21 mouse cellular contexts compared by ENCODE assay signal in the genomic region with DNA sequence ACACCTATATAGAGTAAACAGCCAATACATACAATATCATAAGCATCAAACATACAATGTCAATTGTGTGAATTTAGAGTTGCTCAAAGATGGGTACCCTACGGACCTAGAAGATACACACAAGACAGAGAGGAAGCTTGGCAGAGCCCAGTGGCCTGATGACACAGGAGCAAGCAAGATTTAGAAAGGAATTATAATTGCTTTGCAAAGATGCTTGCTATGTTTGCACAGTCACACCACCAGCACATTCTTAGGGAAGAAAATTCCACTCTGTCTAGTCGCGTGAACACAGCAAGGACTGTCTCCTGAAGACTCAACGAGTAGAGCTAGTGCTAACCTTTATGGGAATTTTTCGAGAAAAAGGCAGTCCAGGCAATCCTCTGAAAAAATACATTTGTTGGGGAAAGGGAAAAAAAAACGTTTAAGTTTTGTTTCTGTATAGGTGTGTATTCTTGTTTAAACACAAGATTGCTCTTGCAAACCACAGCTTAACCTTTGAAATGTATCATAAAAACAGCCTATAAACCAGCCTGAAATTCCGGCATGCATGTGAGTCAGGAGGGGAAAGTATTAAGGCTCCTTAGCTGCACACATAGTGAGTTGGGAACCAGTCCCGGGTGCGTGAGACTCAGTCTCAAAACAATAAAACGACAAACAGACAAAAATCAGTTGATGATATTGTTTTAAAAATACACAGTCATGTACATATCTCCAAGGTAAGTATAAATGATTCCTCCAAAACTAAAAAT. TPM values are rescaled to one million over a fixed set of nuclear protein-coding genes. Genes with fewer than 3 reads are reported as not detected.
A peak's percentile ranks its signal among the peaks of the same experiment; 100 is the strongest.
DNase-seq lines count a peak whose midpoint lies in the region; ATAC-seq and TF ChIP-seq lines count a peak whose summit lies in the region.
"Had no signal": no experiment of that assay in that cellular context is flagged by ENCODE, and none has a peak within 500 bp of the region (broad histone marks: within the 10 kb centered on the region; RNA-seq: fewer than 3 reads in every experiment).

No protein-coding gene starts in this region.

- no peaks in the 10 kb centered on the region for H3K9me3 ChIP-seq in intestine, embryonic 15.5 days
- H3K9me3 ChIP-seq in intestine, postnatal 0 days (ENCODE audit: control insufficient read depth): no peaks in the 10 kb centered on the region
- H3K9me3 ChIP-seq: embryonic facial prominence, embryonic 12.5 days; forebrain, embryonic 13.5 days; forebrain, embryonic 15.5 days had no signal

- DNase-seq in Muller cell, postnatal 12 days (ENCODE audit: inconsistent ontology term): peak; percentile 19
- DNase-seq in Patski (ENCODE audit: low read depth, low spot score): no peak
- no peak for DNase-seq in kidney, postnatal 14 days
- DNase-seq in right cerebral cortex, postnatal 4 days: no peak
- no peak for DNase-seq in heart, postnatal 14 days
- DNase-seq in left cerebral cortex, postnatal 25 days (ENCODE audit: low spot score in 2 of 2): no peak
- DNase-seq: adrenal gland, adult 2 months; adrenal gland, postnatal 10 days; adrenal gland, postnatal 36 days; cerebellum, adult 11-12 months; cerebellum, adult 2 months; cerebellum, adult 9-10 months; cerebellum, postnatal 10 days; cerebellum, postnatal 25 days; forebrain, postnatal 0 days had no signal

- H3K4me3 ChIP-seq in intestine, embryonic 15.5 days (replicated peaks): no peak overlapping the region
- no peak overlapping the region for H3K4me3 ChIP-seq in intestine, postnatal 0 days (ENCODE audit: low read depth, low read length)
- H3K4me3 ChIP-seq: embryonic facial prominence, embryonic 10.5 days; embryonic facial prominence, embryonic 12.5 days; forebrain, embryonic 13.5 days; forebrain, embryonic 15.5 days had no signal

- no peak overlapping the region for H3K9ac ChIP-seq in intestine, embryonic 15.5 days
- no peak overlapping the region for H3K9ac ChIP-seq in intestine, postnatal 0 days (ENCODE audit: low read depth, low read length)
- H3K9ac ChIP-seq: embryonic facial prominence, embryonic 12.5 days; forebrain, embryonic 13.5 days; forebrain, embryonic 15.5 days; forebrain, postnatal 0 days had no signal

- POLR2A ChIA-PET in Patski (lab: Charles Lee): interaction anchor here (0.7 to 1.7 kb wide), 2 partner anchors 9 to 41 kb away, joined by 4 to 5 read pairs; no protein-coding TSS in a partner anchor

- CTCF ChIA-PET in Patski (lab: Charles Lee): interaction anchor here (0.8 to 2.6 kb wide), 8 partner anchors 9 to 75 kb away, joined by 3 to 19 read pairs (median 6); partner anchors contain the start of gene Parm1

- peak; percentile 94 for ATAC-seq in Patski
- peak; percentile 82 for ATAC-seq in intestine, embryonic 15.5 days
- ATAC-seq in intestine, postnatal 0 days: peak; percentile 33; the same call in 1 of the 2 replicates
- ATAC-seq: forebrain, embryonic 13.5 days; forebrain, embryonic 15.5 days; forebrain, postnatal 0 days had no signal

- WGBS in intestine, embryonic 15.5 days: 57% methylated on average over 10 of the region's 10 CpGs
- 37% methylated on average over 10 of the region's 10 CpGs for WGBS in intestine, postnatal 0 days

- H3K27me3 ChIP-seq in Patski: no peaks in the 10 kb centered on the region
- H3K27me3 ChIP-seq in intestine, embryonic 15.5 days (replicated peaks): no peaks in the 10 kb centered on the region
- no peaks in the 10 kb centered on the region for H3K27me3 ChIP-seq in intestine, postnatal 0 days (replicated peaks; ENCODE audit: control insufficient read depth, insufficient read depth, low read length)
- H3K27me3 ChIP-seq: embryonic facial prominence, embryonic 12.5 days; forebrain, embryonic 13.5 days; forebrain, embryonic 15.5 days had no signal

- no peaks in the 10 kb centered on the region for H3K36me3 ChIP-seq in intestine, embryonic 15.5 days
- no peaks in the 10 kb centered on the region for H3K36me3 ChIP-seq in intestine, postnatal 0 days (ENCODE audit: control insufficient read depth, insufficient read depth)
- H3K36me3 ChIP-seq: embryonic facial prominence, embryonic 12.5 days; forebrain, embryonic 15.5 days had no signal

- H3K4me2 ChIP-seq in intestine, embryonic 15.5 days (replicated peaks): no peak overlapping the region
- 0 out of 2 replicates have a peak overlapping the region, but pooled peaks have one; percentile 30 for H3K4me2 ChIP-seq in intestine, postnatal 0 days (replicated peaks; ENCODE audit: low read depth)
- H3K4me2 ChIP-seq: embryonic facial prominence, embryonic 12.5 days; forebrain, embryonic 13.5 days; forebrain, embryonic 15.5 days had no signal

- no peaks in the 10 kb centered on the region for H3K4me1 ChIP-seq in intestine, embryonic 15.5 days (replicated peaks)
- H3K4me1 ChIP-seq in intestine, postnatal 0 days (replicated peaks; ENCODE audit: control insufficient read depth, insufficient read depth, low read length): no peaks in the 10 kb centered on the region
- H3K4me1 ChIP-seq: embryonic facial prominence, embryonic 10.5 days; embryonic facial prominence, embryonic 12.5 days; forebrain, embryonic 13.5 days; forebrain, embryonic 15.5 days had no signal

- in situ Hi-C loops in Patski (cut with MboI; ENCODE audit: low pct_unique_long_range_greater_than_20kb): no loop called here

- no peak for TF ChIP-seq CTCF in Patski (IDR thresholded peaks at IDR 0.05)
- no peak for TF ChIP-seq CTCF in intestine, postnatal 0 days (IDR thresholded peaks at IDR 0.05; ENCODE audit: low read depth)

- intact Hi-C loops in heart, postnatal 14 days (cut with DNase I): no loop called here
- intact Hi-C loops in left cerebral cortex, postnatal 25 days (cut with DNase I): no loop called here

- H3K27ac ChIP-seq in intestine, embryonic 15.5 days: no peak overlapping the region
- no peak overlapping the region for H3K27ac ChIP-seq in intestine, postnatal 0 days (ENCODE audit: low read depth, low read length)
- H3K27ac ChIP-seq: embryonic facial prominence, embryonic 10.5 days; embryonic facial prominence, embryonic 12.5 days; forebrain, embryonic 13.5 days; forebrain, embryonic 15.5 days had no signal

RNA-seq across cellular contexts. Expression of gene Parm1, which starts 15.5 kb away (rescaled TPM):
- 222 TPM for polyA plus RNA-seq in Patski (2021)
- 22.1 and 23.9 TPM in 2 replicates for polyA plus RNA-seq in intestine, embryonic 15.5 days (2015; fragmentation: Nextera tagmentation; extraction: Ambion mirVana)
- 11.0 and 11.7 TPM in 2 replicates for polyA plus RNA-seq in intestine, postnatal 0 days (2015; fragmentation: Nextera tagmentation; extraction: Ambion mirVana)
- total RNA-seq in heart, postnatal 14 days (2021): 10 to 100 TPM; 48.3 to 48.8 TPM
- 10 to 100 TPM; 36.3 to 41.1 TPM for total RNA-seq in left cerebral cortex, postnatal 25 days (2021)

Comparison
In these comparisons a context has a peak if more than half of its experiments do, and no peak if none do; other contexts are left out.
1. ATAC-seq: peak in every context shown above with its lines; median percentile 94 in Patski; 82 in intestine, embryonic 15.5 days; 33 in intestine, postnatal 0 days.